Mouse (Mus musculus) frontal cortex, postnatal 14 days (tissue): ENCODE measurements around the gene Zswim4.

Experiments used
- DNase-seq, 2 experiments: peaks; one replicate each; pipeline ENCODE4 v3.0.0; 2022; ENCODE audit warnings: low spot score in 2 of 2

Zswim4 gene

GRCm38 (mm10) chr8:84180530-84181190 is 56.2 kb downstream of the Zswim4 start:
- DNase-seq = no peak

- DNase-seq = no peak
Measured at GRCm38 (mm10) chr8:84179946-84180345, 56.9 kb downstream of the Zswim4 start.

- no peak for DNase-seq
Measured at GRCm38 (mm10) chr8:84178592-84178991, 58.3 kb downstream of the Zswim4 start.

GRCm38 (mm10) chr8:84177405-84177804 is 59.5 kb downstream of the Zswim4 start:
- DNase-seq = no peak

GRCm38 (mm10) chr8:84176560-84176959 is 60.3 kb downstream of the Zswim4 start:
- DNase-seq = no peak

GRCm38 (mm10) chr8:84173861-84174260 is 63.0 kb downstream of the Zswim4 start:
- DNase-seq = no peak

GRCm38 (mm10) chr8:84170096-84170495 is 66.8 kb downstream of the Zswim4 start:
- DNase-seq = no peak

- no peak for DNase-seq
Measured at GRCm38 (mm10) chr8:84167696-84168095, 69.2 kb downstream of the Zswim4 start.
